Mouse (Mus musculus) myocyte (in vitro differentiated cells): ENCODE measurements around the gene Bex2.
"Not testable (repeated sequence)": the region's sequence is repeated elsewhere in the genome, so short reads cannot be mapped to it uniquely, and the experiment has no call there.

Source experiments
- MAX ChIP-seq: IDR thresholded peaks from one replicate; pipeline ENCODE4 v1.6.1; 2011; ENCODE audit warnings: low read depth, mild to moderate bottlenecking, control low read depth
- MYOD1 ChIP-seq, 3 experiments: IDR thresholded peaks; one replicate each; pipeline ENCODE4 v1.6.1; 2011; ENCODE audit warnings: control low read depth in 2 of 3, low read depth in 2 of 3, mild to moderate bottlenecking in 2 of 3, moderate library complexity in 1 of 3; ENCODE audit not compliant: insufficient read length in 2 of 3, control insufficient read depth in 1 of 3
- MYOG ChIP-seq, 3 experiments: IDR thresholded peaks; one replicate each; pipeline ENCODE4 v1.6.1; 2011; ENCODE audit warnings: control low read depth in 2 of 3, low read depth in 2 of 3, mild to moderate bottlenecking in 2 of 3; ENCODE audit not compliant: insufficient read length in 2 of 3, control insufficient read depth in 1 of 3, insufficient read depth in 1 of 3
- POLR2A ChIP-seq: IDR thresholded peaks from one replicate; pipeline ENCODE4 v1.6.1; 2011; ENCODE audit warnings: low read depth, mild to moderate bottlenecking, control low read depth, moderate library complexity; ENCODE audit not compliant: insufficient read length
- REST ChIP-seq: IDR thresholded peaks from one replicate; pipeline ENCODE4 v1.6.1; 2011; ENCODE audit warnings: mild to moderate bottlenecking, control low read depth, moderate library complexity; ENCODE audit not compliant: insufficient read depth, insufficient read length
- TCF12 ChIP-seq: IDR thresholded peaks from one replicate; pipeline ENCODE4 v1.6.1; 2011; ENCODE audit warnings: mild to moderate bottlenecking, control low read depth; ENCODE audit not compliant: poor library complexity, insufficient read depth, severe bottlenecking

GRCm38 (mm10) chrX:136032799-136033763 is 35.0 kb downstream of the Bex2 start, which contains the start of gene Arxes1:
- not testable (repeated sequence) for TF ChIP-seq POLR2A; MYOD1 (IDR thresholded peaks at IDR 0.05; ENCODE audit: control insufficient read depth in 1 of 3, insufficient read length in 2 of 3, low read depth in 2 of 3); MYOG (IDR thresholded peaks at IDR 0.05; ENCODE audit: control insufficient read depth in 1 of 3, insufficient read depth in 1 of 3, insufficient read length in 2 of 3, low read depth in 2 of 3); REST; TCF12; MAX
